Mouse (Mus musculus): Measurements from ENCODE around the gene Kdm2a.

DNA sequence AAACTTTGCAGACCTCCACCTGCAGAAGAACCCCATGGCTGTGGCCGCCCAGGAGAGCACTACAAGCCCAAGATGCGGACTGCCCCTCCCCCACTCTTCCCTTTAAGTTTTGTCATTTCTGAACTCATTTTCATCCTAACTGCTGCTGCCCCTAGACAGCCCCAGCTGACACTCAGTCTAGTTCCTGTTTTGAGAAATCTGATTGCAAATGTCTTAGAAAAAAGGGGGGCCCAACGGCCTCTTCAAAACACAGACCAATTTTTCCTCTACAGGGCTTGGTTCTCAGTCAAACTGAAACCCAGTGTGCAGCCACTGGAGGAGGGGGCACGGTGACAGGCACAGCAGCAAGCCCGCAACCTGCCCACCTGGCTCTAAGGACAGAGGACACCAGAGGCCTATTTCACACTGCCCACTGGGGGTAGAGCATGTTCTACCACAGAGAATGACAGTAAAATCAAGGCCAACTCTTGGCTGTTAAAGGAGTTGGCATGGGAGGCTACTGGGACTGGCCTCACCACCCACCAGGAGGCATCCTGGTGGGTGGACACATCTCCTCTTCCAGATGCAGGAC, 93.7 kb downstream of the Kdm2a start:
- TF ChIP-seq CTCF (IDR thresholded peaks at IDR 0.05; ENCODE audit: borderline replicate concordance, insufficient read depth, low read length) (no peak), POLR2A (IDR thresholded peaks at IDR 0.05; ENCODE audit: low read depth, low read length) (no peak)

Measured in embryonic fibroblast, embryonic 13.5 days (primary cell).